Mouse (Mus musculus): ENCODE measurements around the gene Slc27a2. TPM values are rescaled to one million over a fixed set of nuclear protein-coding genes. Genes with fewer than 3 reads are reported as not detected.
A peak's percentile ranks its signal among the peaks of the same experiment; 100 is the strongest.

Gene Slc27a2
- total RNA-seq, 1 experiment from 2014 or later: 18.8 TPM

- no peak for DNase-seq
These were observed 1.1 kb downstream of the Slc27a2 start for GRCm38 (mm10) chr2:126553291-126553639.

GRCm38 (mm10) chr2:126555533-126555932, 3.3 kb downstream of the Slc27a2 start:
- DNase-seq: no peak

- no peak for DNase-seq
These were observed 7.9 kb downstream of the Slc27a2 start for GRCm38 (mm10) chr2:126560094-126560493.

- DNase-seq: no peak
These were observed 11.4 kb downstream of the Slc27a2 start for GRCm38 (mm10) chr2:126563411-126564105.

- DNase-seq: no peak
These were observed 20.0 kb downstream of the Slc27a2 start for GRCm38 (mm10) chr2:126572163-126572562.

- no peak for DNase-seq
These were observed 20.5 kb downstream of the Slc27a2 start for GRCm38 (mm10) chr2:126572747-126573146.

GRCm38 (mm10) chr2:126575391-126576176, 23.4 kb downstream of the Slc27a2 start:
- DNase-seq: no peak

GRCm38 (mm10) chr2:126577362-126577761, 25.2 kb downstream of the Slc27a2 start:
- DNase-seq: no peak

- no peak for DNase-seq
These were observed 27.1 kb downstream of the Slc27a2 start for GRCm38 (mm10) chr2:126579282-126579681.

- no peak for DNase-seq
These were observed 31.8 kb downstream of the Slc27a2 start for GRCm38 (mm10) chr2:126583960-126584359.

- DNase-seq: no peak
These were observed 32.6 kb downstream of the Slc27a2 start for GRCm38 (mm10) chr2:126584621-126585369.

- no peak for DNase-seq
These were observed 35.3 kb downstream of the Slc27a2 start for GRCm38 (mm10) chr2:126587468-126587867.

GRCm38 (mm10) chr2:126591304-126591703, 39.1 kb downstream of the Slc27a2 start:
- no peak for DNase-seq

GRCm38 (mm10) chr2:126593831-126594610, 41.8 kb downstream of the Slc27a2 start:
- peak; percentile 75 for DNase-seq

- DNase-seq: no peak
These were observed 44.3 kb downstream of the Slc27a2 start for GRCm38 (mm10) chr2:126596347-126597072.

- no peak for DNase-seq
These were observed 45.4 kb downstream of the Slc27a2 start for GRCm38 (mm10) chr2:126597279-126598241.

- no peak for DNase-seq
These were observed 46.2 kb downstream of the Slc27a2 start for GRCm38 (mm10) chr2:126598359-126598758.

- no peak for DNase-seq
These were observed 46.8 kb downstream of the Slc27a2 start for GRCm38 (mm10) chr2:126599005-126599404.

GRCm38 (mm10) chr2:126600533-126600932, 48.3 kb downstream of the Slc27a2 start:
- DNase-seq: peak; percentile 13

- DNase-seq: no peak
These were observed 49.9 kb downstream of the Slc27a2 start for GRCm38 (mm10) chr2:126601918-126602600.

Data from adrenal gland, postnatal 25 days (tissue).